Mouse (Mus musculus): ENCODE measurements around the gene Casz1. TPM values are rescaled to one million over a fixed set of nuclear protein-coding genes. Genes with fewer than 3 reads are reported as not detected.

Casz1 gene
- polyA plus RNA-seq (2012; rRNA removed; ENCODE audit: low replicate concordance), result 55.8 and 87.7 TPM in 2 replicates

GRCm38 (mm10) chr4:148804137-148804779 is at the start of gene Casz1:
Casz1 (plus strand) TSS chr4:148804429.

Other genes with a start within 250 kb of the Casz1 start
- 8.7 and 14.3 TPM in 2 replicates for gene Exosc10, start 246.0 kb upstream of the Casz1 start, polyA plus RNA-seq (2012; rRNA removed; ENCODE audit: low replicate concordance)
- 43.9 and 58.2 TPM in 2 replicates for gene Srm, start 212.9 kb upstream of the Casz1 start, polyA plus RNA-seq (2012; rRNA removed; ENCODE audit: low replicate concordance)
- gene Masp2, start 201.9 kb upstream of the Casz1 start, polyA plus RNA-seq (2012; rRNA removed; ENCODE audit: low replicate concordance), result 0.56 and 0.60 TPM in 2 replicates
- 5.0 and 8.1 TPM in 2 replicates for gene Tardbp, start 177.4 kb upstream of the Casz1 start, polyA plus RNA-seq (2012; rRNA removed; ENCODE audit: low replicate concordance)
- gene Gm572, start 161.1 kb upstream of the Casz1 start, polyA plus RNA-seq (2012; rRNA removed; ENCODE audit: low replicate concordance), result 0.19 TPM in 1 of 2 replicates, not detected in the other